Mouse (Mus musculus) cerebral cortex, adult 2 months (tissue): ENCODE data around the gene Caln1.

Experiments used
- WGBS: fragments of 180-500 bp; shearing (Covaris S2); methylation state at CpG from one replicate; pipeline ENCODE4 v1.1.7; 2018; 5-methylcytosine and 5-hydroxymethylcytosine counted together

The Caln1 gene

GRCm38 (mm10) chr5:130811966-130812365, 442.7 kb downstream of the Caln1 start:
- 84% methylated on average over 3 of the region's 3 CpGs for WGBS

GRCm38 (mm10) chr5:130812556-130812955, 443.3 kb downstream of the Caln1 start:
- WGBS = 53% methylated on average over 8 of the region's 8 CpGs

GRCm38 (mm10) chr5:130813089-130813488, 443.8 kb downstream of the Caln1 start:
- WGBS = 81% methylated on average over 9 of the region's 9 CpGs

GRCm38 (mm10) chr5:130815352-130815751, 446.1 kb downstream of the Caln1 start:
- WGBS = 56% methylated on average over 5 of the region's 5 CpGs

- 52% methylated on average over 4 of the region's 4 CpGs for WGBS
Observed at GRCm38 (mm10) chr5:130820021-130820648, 450.9 kb downstream of the Caln1 start.

GRCm38 (mm10) chr5:130820661-130821060, 451.4 kb downstream of the Caln1 start:
- 58% methylated on average over 5 of the region's 5 CpGs for WGBS

GRCm38 (mm10) chr5:130825797-130826196, 456.5 kb downstream of the Caln1 start:
- WGBS = 79% methylated on average over 2 of the region's 2 CpGs

GRCm38 (mm10) chr5:130848562-130848961, 479.3 kb downstream of the Caln1 start:
- WGBS = 86% methylated on average over 6 of the region's 6 CpGs

- WGBS = 60% methylated on average over 4 of the region's 4 CpGs
Observed at GRCm38 (mm10) chr5:130849610-130850009, 480.4 kb downstream of the Caln1 start.

- WGBS = 26% methylated on average over 11 of the region's 11 CpGs
Observed at GRCm38 (mm10) chr5:130852182-130852581, 482.9 kb downstream of the Caln1 start.

- under 1% methylated on average over 10 of the region's 10 CpGs for WGBS
Observed at GRCm38 (mm10) chr5:130853371-130853770, 484.1 kb downstream of the Caln1 start.

- 47% methylated on average over 7 of the region's 7 CpGs for WGBS
Observed at GRCm38 (mm10) chr5:130854430-130854829, 485.2 kb downstream of the Caln1 start.

GRCm38 (mm10) chr5:130858148-130858547, 488.9 kb downstream of the Caln1 start:
- WGBS = 32% methylated on average over 8 of the region's 8 CpGs

GRCm38 (mm10) chr5:130858706-130859105, 489.5 kb downstream of the Caln1 start:
- 80% methylated on average over 3 of the region's 3 CpGs for WGBS

GRCm38 (mm10) chr5:130859736-130860135, 490.5 kb downstream of the Caln1 start:
- 35% methylated on average over 5 of the region's 6 CpGs for WGBS

GRCm38 (mm10) chr5:130862302-130862701, 493.0 kb downstream of the Caln1 start:
- WGBS = 50% methylated on average over 5 of the region's 5 CpGs

GRCm38 (mm10) chr5:130869869-130870268, 500.6 kb downstream of the Caln1 start:
- 88% methylated on average over 1 of the region's 1 CpGs for WGBS

GRCm38 (mm10) chr5:130871086-130871485, 501.8 kb downstream of the Caln1 start:
- 72% methylated on average over 8 of the region's 8 CpGs for WGBS

- 94% methylated on average over 3 of the region's 3 CpGs for WGBS
Observed at GRCm38 (mm10) chr5:130875391-130875790, 506.1 kb downstream of the Caln1 start.

- WGBS = 77% methylated on average over 5 of the region's 5 CpGs
Observed at GRCm38 (mm10) chr5:130880331-130880730, 511.1 kb downstream of the Caln1 start.

GRCm38 (mm10) chr5:130891735-130892134, 522.5 kb downstream of the Caln1 start:
- 74% methylated on average over 5 of the region's 5 CpGs for WGBS

- WGBS = 96% methylated on average over 3 of the region's 3 CpGs
Observed at GRCm38 (mm10) chr5:130895991-130896390, 526.7 kb downstream of the Caln1 start.
